In genomic region chr1:36214324-36214723, GRCm38 (mm10) we compare ENCODE assay signal across 15 mouse cellular contexts.
"Had no signal": no experiment of that assay in that cellular context is flagged by ENCODE, and none has a peak within 500 bp of the region (broad histone marks: within the 10 kb centered on the region; RNA-seq: fewer than 3 reads in every experiment).

No protein-coding gene starts in this region.

- H3K4me1 ChIP-seq: limb, embryonic 13.5 days; midbrain, embryonic 10.5 days; midbrain, embryonic 15.5 days; neural tube, embryonic 13.5 days; stomach, embryonic 15.5 days had no signal

- H3K9me3 ChIP-seq: limb, embryonic 13.5 days; midbrain, embryonic 10.5 days; midbrain, embryonic 15.5 days; neural tube, embryonic 13.5 days; stomach, embryonic 15.5 days had no signal

- H3K4me3 ChIP-seq: limb, embryonic 13.5 days; midbrain, embryonic 10.5 days; midbrain, embryonic 15.5 days; neural tube, embryonic 13.5 days; stomach, embryonic 15.5 days had no signal

- H3K9ac ChIP-seq: limb, embryonic 13.5 days; midbrain, embryonic 15.5 days; neural tube, embryonic 13.5 days; stomach, embryonic 15.5 days had no signal

- H3K4me2 ChIP-seq: limb, embryonic 13.5 days; midbrain, embryonic 15.5 days; neural tube, embryonic 13.5 days; stomach, embryonic 15.5 days had no signal

- DNase-seq: kidney, adult 18-20 months; kidney, postnatal 10 days; kidney, postnatal 4 days; layer of hippocampus, postnatal 36 days; left cerebral cortex, postnatal 4 days; lung, adult 18-20 months; right cerebral cortex, postnatal 14 days; thymus, adult 2 months; thymus, postnatal 25 days had no signal

- ATAC-seq: hindbrain, postnatal 0 days; midbrain, embryonic 15.5 days had no signal

- H3K27ac ChIP-seq: hindbrain, postnatal 0 days; limb, embryonic 13.5 days; midbrain, embryonic 10.5 days; midbrain, embryonic 15.5 days; neural tube, embryonic 13.5 days; stomach, embryonic 15.5 days had no signal

- H3K27me3 ChIP-seq: limb, embryonic 13.5 days; midbrain, embryonic 15.5 days; neural tube, embryonic 13.5 days; stomach, embryonic 15.5 days had no signal
